Mouse (Mus musculus) megakaryocyte, embryonic 14.5 days (primary cell): Measurements from ENCODE around the gene Plekha4.

Source experiments
- FLI1 ChIP-seq: IDR thresholded peaks from 2 replicates; pipeline ENCODE4 v1.6.1; 2012; ENCODE audit warnings: low read length, inconsistent platforms, mixed read lengths
- GATA1 ChIP-seq: IDR thresholded peaks from 3 replicates; pipeline ENCODE4 v1.6.1; 2012; ENCODE audit warnings: mixed read lengths, low read length, inconsistent platforms, borderline replicate concordance

- TF ChIP-seq GATA1 (no peak), FLI1 (no peak)
Measured at GRCm38 (mm10) chr7:45596107-45596506, 70.0 kb downstream of the Plekha4 start.
